8 mouse cellular contexts compared by ENCODE assay signal in the genomic region with DNA sequence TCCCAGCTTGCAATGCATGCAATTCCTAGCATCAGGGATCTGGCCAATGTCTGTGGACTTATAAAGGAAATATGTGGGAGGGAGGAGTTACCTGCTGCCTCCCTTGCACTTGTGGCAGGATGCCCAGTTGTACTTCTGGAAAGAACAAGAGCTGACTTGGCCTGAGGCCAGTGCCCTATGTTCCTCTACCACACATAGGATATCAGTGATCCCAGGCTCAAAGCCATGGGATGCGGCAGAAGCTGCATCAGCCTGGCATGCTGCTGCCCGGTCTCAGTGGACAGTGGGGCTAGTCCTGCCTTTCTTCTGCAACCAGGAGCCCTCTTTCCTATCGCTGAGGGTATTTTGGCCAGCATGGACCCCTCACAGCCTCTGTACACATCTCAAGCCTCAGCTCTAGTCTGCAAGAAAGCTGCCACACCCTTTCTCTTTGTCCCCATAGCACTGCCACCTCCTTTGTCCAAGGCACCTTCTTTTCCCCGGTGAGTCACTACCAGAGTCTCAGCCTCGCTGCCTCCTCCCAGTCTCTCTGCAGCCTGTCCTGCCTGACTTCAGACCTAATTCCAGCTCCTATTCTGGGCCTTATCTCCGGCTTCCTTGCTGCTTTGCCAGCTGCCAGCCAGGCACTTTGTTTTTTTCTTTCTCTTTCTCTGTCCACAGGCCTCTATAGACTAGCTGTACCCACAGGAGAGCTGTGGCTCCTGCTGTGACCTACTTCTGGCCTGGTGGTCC. TPM values are rescaled to one million over a fixed set of nuclear protein-coding genes. Genes with fewer than 3 reads are reported as not detected.
DNase-seq lines count a peak whose midpoint lies in the region; ATAC-seq and TF ChIP-seq lines count a peak whose summit lies in the region.

No protein-coding gene starts in this region.

- peak; percentile 57 for ATAC-seq in intestine, postnatal 0 days

- H3K27ac ChIP-seq in brown adipose tissue, adult 24 weeks (replicated peaks; ENCODE audit: low read depth, low read length) = peak overlapping the region; percentile 67
- H3K27ac ChIP-seq in intestine, postnatal 0 days (ENCODE audit: low read depth, low read length) = peak overlapping the region; percentile 87

- no peaks in the 10 kb centered on the region for H3K9me3 ChIP-seq in intestine, postnatal 0 days (ENCODE audit: control insufficient read depth)

- 38% methylated on average over 6 of the region's 6 CpGs for WGBS in intestine, postnatal 0 days

- H3K36me3 ChIP-seq in intestine, postnatal 0 days (ENCODE audit: control insufficient read depth, insufficient read depth) = no peaks in the 10 kb centered on the region; the same call in 1 of the 2 replicates

- TF ChIP-seq CTCF in intestine, postnatal 0 days (IDR thresholded peaks at IDR 0.05; ENCODE audit: low read depth) = no peak

- H3K4me3 ChIP-seq in brown adipose tissue, adult 24 weeks (ENCODE audit: insufficient read depth, low read depth, low read length) = no peak overlapping the region
- no peak overlapping the region for H3K4me3 ChIP-seq in intestine, postnatal 0 days (ENCODE audit: low read depth, low read length)

- H3K9ac ChIP-seq in intestine, postnatal 0 days (ENCODE audit: low read depth, low read length) = no peak overlapping the region

- peak; percentile 81 to 84 for DNase-seq in adrenal gland, adult (ENCODE audit: inconsistent age in 2 of 2, low spot score in 1 of 2)
- no peak for DNase-seq in adrenal gland, postnatal 4 days (ENCODE audit: low spot score in 2 of 2)
- DNase-seq in frontal cortex, postnatal 36 days (ENCODE audit: low spot score in 2 of 2) = peak; percentile 61 to 75
- DNase-seq in left cerebral cortex, postnatal 4 days = peak; percentile 92
- DNase-seq in naive thymus-derived CD4-positive, alpha-beta T cell, adult 2 months (ENCODE audit: low read depth) = peak; percentile 20
- DNase-seq in urinary bladder, postnatal 25 days (ENCODE audit: low spot score) = peak; percentile 77

- H3K27me3 ChIP-seq in intestine, postnatal 0 days (replicated peaks; ENCODE audit: control insufficient read depth, insufficient read depth, low read length) = no peaks in the 10 kb centered on the region

- peaks cover 50% of the 10 kb centered on the region for H3K4me1 ChIP-seq in brown adipose tissue, adult 24 weeks (ENCODE audit: control insufficient read depth, insufficient read depth, insufficient read length, low read length)
- peaks cover 19% of the 10 kb centered on the region for H3K4me1 ChIP-seq in intestine, postnatal 0 days (replicated peaks; ENCODE audit: control insufficient read depth, insufficient read depth, low read length)

- intact Hi-C loops in left cerebral cortex, postnatal 4 days (cut with DNase I) = no loop called here

- peak overlapping the region; percentile 4; the same call in 1 of the 2 replicates for H3K4me2 ChIP-seq in intestine, postnatal 0 days (replicated peaks; ENCODE audit: low read depth)

RNA-seq across cellular contexts. Expression of gene Ccdc12, which starts 28.0 kb away (rescaled TPM):
- 10 to 100 TPM; 65.9 to 74.9 TPM for total RNA-seq in adrenal gland, postnatal 4 days (2021)
- 44.7 and 46.2 TPM in 2 replicates for polyA plus RNA-seq in brown adipose tissue, adult 24 weeks (2012; ENCODE audit: insufficient read depth, insufficient read length, missing spikeins)
- 122 and 124 TPM in 2 replicates for polyA plus RNA-seq in intestine, postnatal 0 days (2015; fragmentation: Nextera tagmentation; extraction: Ambion mirVana)
- total RNA-seq in left cerebral cortex, postnatal 4 days (2021) = 10 to 100 TPM; 43.1 to 46.6 TPM

RNA-seq across cellular contexts. Expression of gene Nbeal2, which starts 30.3 kb away (rescaled TPM):
- 10 to 100 TPM in 1 of 2 experiments, 1 to 10 TPM in 1; 8.9 to 11.8 TPM for total RNA-seq in adrenal gland, postnatal 4 days (2021)
- 2.2 and 4.8 TPM in 2 replicates for polyA plus RNA-seq in brown adipose tissue, adult 24 weeks (2012; ENCODE audit: insufficient read depth, insufficient read length, missing spikeins)
- polyA plus RNA-seq in intestine, postnatal 0 days (2015; fragmentation: Nextera tagmentation; extraction: Ambion mirVana) = 1.0 and 1.3 TPM in 2 replicates
- total RNA-seq in left cerebral cortex, postnatal 4 days (2021) = 10 to 100 TPM; 13.0 to 14.6 TPM

RNA-seq across cellular contexts. Expression of gene Myl3, which starts 57.4 kb away (rescaled TPM):
- total RNA-seq in adrenal gland, postnatal 4 days (2021) = 1 to 10 TPM; 2.9 to 9.8 TPM
- 17.2 and 23.5 TPM in 2 replicates for polyA plus RNA-seq in brown adipose tissue, adult 24 weeks (2012; ENCODE audit: insufficient read depth, insufficient read length, missing spikeins)
- 0.16 TPM in 1 of 2 replicates, not detected in the other for polyA plus RNA-seq in intestine, postnatal 0 days (2015; fragmentation: Nextera tagmentation; extraction: Ambion mirVana)
- 1 to 10 TPM in 1 of 2 experiments, under 1 TPM in 1; 0.87 to 1.1 TPM for total RNA-seq in left cerebral cortex, postnatal 4 days (2021)

Comparison
In these comparisons a context has a peak if more than half of its experiments do, and no peak if none do; other contexts are left out.
1. DNase-seq: peak in adrenal gland, adult (2 of 2), frontal cortex, postnatal 36 days (2 of 2), left cerebral cortex, postnatal 4 days (single experiment), naive thymus-derived CD4-positive, alpha-beta T cell, adult 2 months (single experiment) and urinary bladder, postnatal 25 days (single experiment); none in adrenal gland, postnatal 4 days (0 of 2).